ENCODE assay signal across 8 mouse cellular contexts in genomic region chr19:44282534-44283156, GRCm38 (mm10). TPM values are rescaled to one million over a fixed set of nuclear protein-coding genes. Genes with fewer than 3 reads are reported as not detected.
DNase-seq lines count a peak whose midpoint lies in the region; ATAC-seq and TF ChIP-seq lines count a peak whose summit lies in the region.

No protein-coding gene starts in this region.

- TF ChIP-seq POLR2A in testis, adult 2 months (IDR thresholded peaks at IDR 0.05; ENCODE audit: control insufficient read depth, low read depth, low read length), result no peak

- ATAC-seq in lung, embryonic 16.5 days (ENCODE audit: low read depth), result 0 out of 2 replicates have a peak, but pooled peaks have one; percentile 2

- no peak for TF ChIP-seq CTCF in testis, adult 2 months (IDR thresholded peaks at IDR 0.05; ENCODE audit: control insufficient read depth, insufficient read depth, insufficient replicate concordance, low read depth, low read length)

- peak overlapping the region; percentile 7; the same call in 1 of the 2 replicates for H3K4me3 ChIP-seq in testis, adult 2 months (ENCODE audit: control insufficient read depth, low read depth, low read length)
- H3K4me3 ChIP-seq in lung, embryonic 16.5 days (ENCODE audit: low read length), result no peak overlapping the region

- peaks cover 19% of the 10 kb centered on the region for H3K4me1 ChIP-seq in testis, adult 2 months (ENCODE audit: control insufficient read depth, insufficient read depth, low read length)
- H3K4me1 ChIP-seq in lung, embryonic 16.5 days (replicated peaks; ENCODE audit: control insufficient read depth, insufficient read depth, low read length), result peaks cover 55% of the 10 kb centered on the region

- intact Hi-C loops in left cerebral cortex, postnatal 36 days (cut with DNase I), result no loop called here

- peak overlapping the region; percentile 34; the same call in 1 of the 2 replicates for H3K27ac ChIP-seq in testis, adult 2 months (ENCODE audit: control insufficient read depth, insufficient read depth, low read depth, low read length)
- H3K27ac ChIP-seq in lung, embryonic 16.5 days (ENCODE audit: low read length), result peak overlapping the region; percentile 99

- 25% methylated on average over 9 of the region's 9 CpGs for WGBS in lung, embryonic 16.5 days

- H3K27me3 ChIP-seq in testis, adult 2 months (ENCODE audit: control insufficient read depth, insufficient read depth, low read length), result no peaks in the 10 kb centered on the region
- no peaks in the 10 kb centered on the region for H3K27me3 ChIP-seq in lung, embryonic 16.5 days (ENCODE audit: control insufficient read depth, insufficient read depth, low read depth, low read length)

- peak overlapping the region; percentile 31; the same call in 1 of the 2 replicates for H3K4me2 ChIP-seq in lung, embryonic 16.5 days (ENCODE audit: low read depth, low read length)

- no peaks in the 10 kb centered on the region for H3K36me3 ChIP-seq in testis, adult 2 months (ENCODE audit: control insufficient read depth, insufficient read depth, low read length)
- H3K36me3 ChIP-seq in lung, embryonic 16.5 days (ENCODE audit: control insufficient read depth, insufficient read depth, low read length), result no peaks in the 10 kb centered on the region

- no peaks in the 10 kb centered on the region for H3K9me3 ChIP-seq in lung, embryonic 16.5 days (ENCODE audit: control insufficient read depth, low read length)

- DNase-seq in testis, postnatal 14 days (ENCODE audit: low spot score), result no peak
- peak; percentile 52 for DNase-seq in forelimb bud, embryonic 11.5 days (ENCODE audit: low read depth, low spot score)
- peak; percentile 69 for DNase-seq in thymus, postnatal 0 days (ENCODE audit: low spot score)
- no peak for DNase-seq in left cerebral cortex, adult 9 months (ENCODE audit: low spot score in 2 of 2)
- DNase-seq in left cerebral cortex, postnatal 36 days (ENCODE audit: low spot score in 2 of 2), result no peak
- no peak for DNase-seq in adipocyte (ENCODE audit: low spot score)

- no peak overlapping the region; the same call in 1 of the 2 replicates for H3K9ac ChIP-seq in lung, embryonic 16.5 days (ENCODE audit: low read length)

RNA-seq across cellular contexts. Expression of gene Scd2, which starts 10.8 kb away (rescaled TPM):
- polyA plus RNA-seq in testis, adult 2 months (2012; rRNA removed), result 60.9 and 71.6 TPM in 2 replicates
- polyA plus RNA-seq in lung, embryonic 16.5 days (2015; fragmentation: Nextera tagmentation; extraction: Ambion mirVana), result 225 and 232 TPM in 2 replicates
- polyA plus RNA-seq in thymus, postnatal 0 days (2015; fragmentation: Nextera tagmentation; extraction: Ambion mirVana), result 68.8 and 69.7 TPM in 2 replicates
- total RNA-seq in left cerebral cortex, postnatal 36 days (2021), result 100 to 1,000 TPM; 590 to 647 TPM

RNA-seq across cellular contexts. Expression of gene Scd4, which starts 50.2 kb away (rescaled TPM):
- polyA plus RNA-seq in testis, adult 2 months (2012; rRNA removed), result 0.22 and 0.37 TPM in 2 replicates
- polyA plus RNA-seq in lung, embryonic 16.5 days (2015; fragmentation: Nextera tagmentation; extraction: Ambion mirVana), result 0.40 and 0.49 TPM in 2 replicates
- polyA plus RNA-seq in thymus, postnatal 0 days (2015; fragmentation: Nextera tagmentation; extraction: Ambion mirVana), result 0.18 TPM in 2 replicates
- 1 to 10 TPM; 2.2 to 3.1 TPM for total RNA-seq in left cerebral cortex, postnatal 36 days (2021)

Comparison
In these comparisons a context has a peak if more than half of its experiments do, and no peak if none do; other contexts are left out.
1. DNase-seq: peak in forelimb bud, embryonic 11.5 days (single experiment) and thymus, postnatal 0 days (single experiment); none in testis, postnatal 14 days (single experiment), left cerebral cortex, adult 9 months (0 of 2), left cerebral cortex, postnatal 36 days (0 of 2) and adipocyte (single experiment).